Mouse (Mus musculus): ENCODE results near the gene Lamp2.
"Not testable (repeated sequence)": the region's sequence is repeated elsewhere in the genome, so short reads cannot be mapped to it uniquely, and the experiment has no call there.

The Lamp2 gene

GRCm38 (mm10) chrX:38428818-38429440, 27.3 kb downstream of the Lamp2 start:
- DNase-seq (ENCODE audit: extremely low spot score): no peak

- DNase-seq (ENCODE audit: extremely low spot score): no peak
Measured at GRCm38 (mm10) chrX:38426043-38426442, 30.2 kb downstream of the Lamp2 start.

- DNase-seq (ENCODE audit: extremely low spot score): no peak
Measured at GRCm38 (mm10) chrX:38423096-38423495, 33.2 kb downstream of the Lamp2 start.

- no peak for DNase-seq (ENCODE audit: extremely low spot score)
Measured at GRCm38 (mm10) chrX:38422396-38422795, 33.9 kb downstream of the Lamp2 start.

GRCm38 (mm10) chrX:38403879-38404278, 52.4 kb downstream of the Lamp2 start:
- DNase-seq (ENCODE audit: extremely low spot score): no peak

- no peak for DNase-seq (ENCODE audit: extremely low spot score)
Measured at GRCm38 (mm10) chrX:38402981-38403380, 53.3 kb downstream of the Lamp2 start.

DNA sequence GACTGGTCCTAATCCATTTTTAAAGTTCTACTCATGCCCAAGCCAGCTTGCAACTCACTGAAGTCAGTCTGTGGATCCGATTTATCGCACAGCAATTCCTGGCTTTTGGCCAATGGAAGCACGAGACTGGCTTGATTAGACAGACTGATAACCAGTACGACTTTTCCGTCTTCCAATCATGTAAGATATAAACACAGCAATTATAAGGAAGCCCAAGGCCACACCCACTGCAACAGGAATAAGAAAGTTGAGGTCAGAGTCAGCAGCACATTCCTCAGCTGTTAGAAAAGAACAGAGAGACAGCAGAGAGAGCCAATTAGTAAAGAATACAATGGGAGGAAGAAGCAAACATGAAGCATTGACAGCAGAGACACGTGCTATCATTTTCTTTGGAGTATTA, 54.2 kb downstream of the Lamp2 start:
- DNase-seq (ENCODE audit: extremely low spot score): no peak

DNA sequence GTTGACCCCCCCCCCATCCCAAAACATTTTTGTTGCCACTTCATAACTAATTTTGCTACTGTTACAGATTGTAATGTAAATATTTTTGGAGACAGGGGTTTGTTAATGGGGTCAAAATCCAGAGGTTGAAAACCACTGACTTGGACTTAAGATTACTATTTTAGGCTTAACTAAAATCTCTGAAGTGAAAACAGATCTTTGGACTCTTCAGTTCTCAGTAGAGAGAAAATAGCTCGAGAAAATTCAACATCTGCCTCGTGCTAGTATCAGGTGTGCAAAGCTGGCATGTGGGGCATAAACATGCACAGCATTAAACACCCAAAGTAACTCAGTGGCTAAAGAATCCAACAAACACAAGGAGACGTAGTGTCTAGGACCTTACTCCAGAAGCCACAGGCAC, 55.6 kb downstream of the Lamp2 start:
- no peak for DNase-seq (ENCODE audit: extremely low spot score)

- DNase-seq (ENCODE audit: extremely low spot score): no peak
Measured at GRCm38 (mm10) chrX:38399671-38400070, 56.6 kb downstream of the Lamp2 start.

- not testable (repeated sequence) for DNase-seq (ENCODE audit: extremely low spot score)
Measured at GRCm38 (mm10) chrX:38373169-38373568, 83.1 kb downstream of the Lamp2 start.

DNA sequence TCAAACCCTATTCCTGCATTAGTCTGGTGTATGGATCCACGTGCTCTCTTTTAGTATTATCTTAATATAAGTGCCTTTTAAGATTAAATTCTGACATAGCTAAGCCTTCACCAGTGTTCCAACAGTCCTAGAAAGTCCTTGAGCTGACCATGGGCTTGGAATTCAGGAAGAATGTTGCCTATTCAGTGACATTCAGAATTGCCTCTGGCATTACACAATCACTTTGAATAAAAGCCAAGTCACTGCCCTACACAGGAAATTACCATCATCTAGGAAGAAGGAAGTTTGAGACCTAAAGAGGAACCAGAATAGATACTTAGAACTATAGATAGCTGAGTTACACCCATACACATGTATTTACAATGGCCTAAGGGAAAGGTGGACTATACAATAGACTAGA, 91.6 kb downstream of the Lamp2 start:
- not testable (repeated sequence) for DNase-seq (ENCODE audit: extremely low spot score)

DNA sequence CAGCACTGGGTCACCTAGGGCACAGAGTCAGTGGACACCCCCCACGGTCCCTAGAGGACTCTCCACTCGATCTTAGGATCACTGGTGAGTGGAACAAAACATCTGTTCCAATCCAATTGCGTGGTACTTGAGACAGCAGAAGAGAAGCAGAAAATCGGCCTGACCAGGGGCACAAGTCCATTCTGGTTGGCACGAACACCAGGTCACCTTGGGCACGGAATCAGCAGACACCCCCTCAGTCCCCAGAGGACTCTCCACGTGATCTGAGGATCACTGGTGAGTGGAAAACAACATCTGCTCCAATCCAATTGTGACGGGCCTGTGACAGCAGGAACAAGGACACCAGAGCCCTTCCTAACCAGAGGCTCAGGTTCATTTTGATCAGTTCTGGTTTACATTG, 94.2 kb downstream of the Lamp2 start:
- no peak for DNase-seq (ENCODE audit: extremely low spot score)
